Mouse (Mus musculus) heart, adult 11 months (tissue): ENCODE measurements at regions not wholly inside any gene's neighbourhood (a gene's known extent, or its start where the extent isn't known, plus 50 kb on each side); places are given as distances from the start of the nearest gene placed in this dataset.

Experiments used
- DNase-seq: peaks from one replicate; pipeline ENCODE4 v3.0.0; 2022

GRCm38 (mm10) chr3:154387271-154387670, 56.8 kb upstream of the Lhx8 start:
- DNase-seq: no peak

- DNase-seq: peak; percentile 66
Measured at GRCm38 (mm10) chr3:154385831-154386312, 55.4 kb upstream of the Lhx8 start.

GRCm38 (mm10) chr3:154382811-154383210, 52.4 kb upstream of the Lhx8 start:
- no peak for DNase-seq

- DNase-seq: no peak
Measured at GRCm38 (mm10) chr3:154381561-154381960, 51.1 kb upstream of the Lhx8 start.
